Mouse (Mus musculus): ENCODE data around the gene Setd5. TPM values are rescaled to one million over a fixed set of nuclear protein-coding genes. Genes with fewer than 3 reads are reported as not detected.

The Setd5 gene
- polyA plus RNA-seq, 1 experiment from 2014 or later: 45.4 TPM

DNA sequence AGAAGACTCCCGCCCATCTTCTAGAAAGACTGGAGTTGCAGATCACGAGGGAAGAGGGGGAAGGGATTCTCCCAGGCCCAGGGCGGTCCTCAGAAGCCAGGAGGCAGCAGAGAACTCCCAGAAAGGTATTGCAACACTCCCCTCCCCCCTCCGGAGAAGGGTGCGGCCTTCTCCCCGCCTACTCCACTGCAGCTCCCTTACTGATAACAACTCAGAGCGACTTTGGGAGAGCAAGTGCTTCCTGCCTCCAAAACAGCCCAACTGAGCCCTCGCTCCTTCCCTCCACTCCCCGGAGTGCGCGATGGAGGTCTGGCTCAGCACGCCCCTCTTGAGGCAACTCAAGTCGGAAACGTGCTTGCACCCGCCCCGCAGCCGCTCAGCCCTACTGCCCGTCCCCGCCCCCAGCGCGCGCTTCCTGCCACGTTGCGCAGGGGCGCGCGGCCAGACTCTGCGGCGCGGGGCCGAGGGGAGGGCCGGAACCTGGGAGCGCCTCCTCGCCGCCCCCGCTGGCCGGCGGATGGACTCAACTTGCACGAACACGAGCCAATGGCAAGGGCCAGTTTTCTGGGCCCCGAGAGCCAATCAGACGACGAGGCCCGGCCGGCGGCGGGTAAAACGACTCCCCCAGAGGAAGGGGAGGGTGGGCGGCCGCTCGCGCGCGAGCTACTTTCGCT, 1.0 kb upstream of the Setd5 start:
- WGBS: 1% methylated on average over 40 of the region's 55 CpGs
- Histone ChIP-seq H3K27me3 (replicated peaks; ENCODE audit: control insufficient read depth, insufficient read depth, low read length) (no peaks in the 10 kb centered on the region), H3K4me3 (ENCODE audit: low read length) (peak overlapping the region; percentile 89), H3K9me3 (ENCODE audit: control insufficient read depth, low read length) (no peaks in the 10 kb centered on the region), H3K4me1 (ENCODE audit: control insufficient read depth, insufficient read depth, low read depth, low read length) (peaks cover 27% of the 10 kb centered on the region), H3K4me2 (ENCODE audit: low read length) (peak overlapping the region; percentile 90), H3K36me3 (ENCODE audit: control insufficient read depth, insufficient read depth, low read length) (no peaks in the 10 kb centered on the region), H3K9ac (ENCODE audit: low read depth, low read length) (peak overlapping the region; percentile 70), H3K27ac (ENCODE audit: low read depth, low read length) (peak overlapping the region; percentile 93)
- peak; percentile 91 for ATAC-seq

GRCm38 (mm10) chr6:113077569-113078030, 435 bp downstream of the Setd5 start:
- H3K27me3 ChIP-seq (replicated peaks; ENCODE audit: control insufficient read depth, insufficient read depth, low read length): no peaks in the 10 kb centered on the region
- no peaks in the 10 kb centered on the region for H3K9me3 ChIP-seq (ENCODE audit: control insufficient read depth, low read length)
- ATAC-seq: no peak; the same call in 1 of the 2 replicates
- whole genome bisulfite sequencing: under 1% methylated on average over 27 of the region's 28 CpGs
- H3K27ac ChIP-seq (ENCODE audit: low read depth, low read length): peak overlapping the region; percentile 100
- peaks cover 35% of the 10 kb centered on the region for H3K4me1 ChIP-seq (ENCODE audit: control insufficient read depth, insufficient read depth, low read depth, low read length)
- peak overlapping the region; percentile 99 for H3K9ac ChIP-seq (ENCODE audit: low read depth, low read length)
- H3K4me2 ChIP-seq (ENCODE audit: low read length): peak overlapping the region; percentile 72
- no peaks in the 10 kb centered on the region for H3K36me3 ChIP-seq (ENCODE audit: control insufficient read depth, insufficient read depth, low read length)
- H3K4me3 ChIP-seq (ENCODE audit: low read length): peak overlapping the region; percentile 89

GRCm38 (mm10) chr6:113078031-113078721, 1.0 kb downstream of the Setd5 start:
- 0% methylated on average over 18 of the region's 18 CpGs for WGBS
- Histone ChIP-seq H3K9me3 (ENCODE audit: control insufficient read depth, low read length) (no peaks in the 10 kb centered on the region), H3K36me3 (ENCODE audit: control insufficient read depth, insufficient read depth, low read length) (no peaks in the 10 kb centered on the region), H3K27me3 (replicated peaks; ENCODE audit: control insufficient read depth, insufficient read depth, low read length) (no peaks in the 10 kb centered on the region), H3K27ac (ENCODE audit: low read depth, low read length) (peak overlapping the region; percentile 100), H3K9ac (ENCODE audit: low read depth, low read length) (peak overlapping the region; percentile 99), H3K4me3 (ENCODE audit: low read length) (peak overlapping the region; percentile 89), H3K4me2 (ENCODE audit: low read length) (peak overlapping the region; percentile 72), H3K4me1 (ENCODE audit: control insufficient read depth, insufficient read depth, low read depth, low read length) (peaks cover 35% of the 10 kb centered on the region)
- no peak for ATAC-seq

DNA sequence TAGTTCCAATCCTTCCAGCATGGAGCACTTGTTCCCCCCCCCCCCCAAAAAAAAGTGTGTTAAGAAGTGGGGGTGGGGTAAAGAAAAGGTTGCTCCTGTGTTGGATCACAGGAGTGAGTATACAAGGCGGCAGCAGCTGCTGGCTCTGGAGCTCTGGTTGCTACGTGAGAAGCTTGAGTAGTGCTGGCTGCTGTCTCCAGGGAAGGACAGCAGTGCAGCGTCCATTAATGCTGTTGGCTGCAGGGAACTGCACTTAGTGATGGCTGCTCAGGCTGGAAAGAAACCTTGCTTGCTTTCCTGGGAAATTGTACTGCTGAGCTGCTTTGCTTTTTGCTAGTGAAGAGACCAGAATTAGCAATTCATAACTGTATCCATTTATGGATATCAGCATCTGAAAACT, 2.3 kb downstream of the Setd5 start:
- ATAC-seq: no peak
- H3K4me2 ChIP-seq (ENCODE audit: low read length): peak overlapping the region; percentile 72
- peak overlapping the region; percentile 51 for H3K9ac ChIP-seq (ENCODE audit: low read depth, low read length)
- 2% methylated on average over 3 of the region's 3 CpGs for WGBS
- no peaks in the 10 kb centered on the region for H3K36me3 ChIP-seq (ENCODE audit: control insufficient read depth, insufficient read depth, low read length)
- H3K27me3 ChIP-seq (replicated peaks; ENCODE audit: control insufficient read depth, insufficient read depth, low read length): no peaks in the 10 kb centered on the region
- peaks cover 35% of the 10 kb centered on the region for H3K4me1 ChIP-seq (ENCODE audit: control insufficient read depth, insufficient read depth, low read depth, low read length)
- H3K9me3 ChIP-seq (ENCODE audit: control insufficient read depth, low read length): no peaks in the 10 kb centered on the region
- peak overlapping the region; percentile 89 for H3K4me3 ChIP-seq (ENCODE audit: low read length)
- H3K27ac ChIP-seq (ENCODE audit: low read depth, low read length): no peak overlapping the region; the same call in 1 of the 2 replicates

DNA sequence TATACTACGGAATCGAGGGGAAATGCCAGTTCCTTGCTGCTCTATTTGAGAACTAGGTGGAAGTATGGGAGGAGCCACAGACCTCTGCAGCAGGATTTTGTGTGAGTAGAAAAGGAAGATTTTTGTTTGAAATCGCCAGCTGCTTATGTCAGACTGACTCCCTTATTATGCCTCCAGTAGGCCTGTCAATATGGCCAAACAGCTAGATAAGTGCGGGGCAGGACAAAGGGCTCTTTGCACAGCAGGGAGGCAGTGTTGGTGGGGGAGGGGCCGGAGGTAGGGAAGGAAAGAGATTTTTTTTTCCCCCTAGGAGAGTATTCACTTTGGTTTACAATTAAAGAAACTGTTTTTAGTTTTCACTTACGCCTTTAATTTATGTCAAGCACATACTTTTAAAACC, 5.1 kb downstream of the Setd5 start:
- 0 out of 2 replicates have a peak overlapping the region, but pooled peaks have one; percentile 8 for H3K4me2 ChIP-seq (ENCODE audit: low read length)
- no peak overlapping the region for H3K4me3 ChIP-seq (ENCODE audit: low read length)
- H3K9ac ChIP-seq (ENCODE audit: low read depth, low read length): no peak overlapping the region
- H3K27me3 ChIP-seq (replicated peaks; ENCODE audit: control insufficient read depth, insufficient read depth, low read length): no peaks in the 10 kb centered on the region
- no peaks in the 10 kb centered on the region for H3K9me3 ChIP-seq (ENCODE audit: control insufficient read depth, low read length)
- no peak overlapping the region for H3K27ac ChIP-seq (ENCODE audit: low read depth, low read length)
- 18% methylated on average over 6 of the region's 6 CpGs for WGBS
- no peak for ATAC-seq
- peaks cover 24% of the 10 kb centered on the region for H3K4me1 ChIP-seq (ENCODE audit: control insufficient read depth, insufficient read depth, low read depth, low read length)
- H3K36me3 ChIP-seq (ENCODE audit: control insufficient read depth, insufficient read depth, low read length): no peaks in the 10 kb centered on the region

GRCm38 (mm10) chr6:113084590-113084989, 7.4 kb downstream of the Setd5 start:
- H3K27ac ChIP-seq (ENCODE audit: low read depth, low read length): no peak overlapping the region
- H3K9ac ChIP-seq (ENCODE audit: low read depth, low read length): no peak overlapping the region
- 56% methylated on average over 4 of the region's 4 CpGs for WGBS
- no peaks in the 10 kb centered on the region for H3K9me3 ChIP-seq (ENCODE audit: control insufficient read depth, low read length)
- peaks cover 12% of the 10 kb centered on the region for H3K4me1 ChIP-seq (ENCODE audit: control insufficient read depth, insufficient read depth, low read depth, low read length)
- H3K27me3 ChIP-seq (replicated peaks; ENCODE audit: control insufficient read depth, insufficient read depth, low read length): no peaks in the 10 kb centered on the region
- no peaks in the 10 kb centered on the region for H3K36me3 ChIP-seq (ENCODE audit: control insufficient read depth, insufficient read depth, low read length)
- ATAC-seq: no peak
- H3K4me3 ChIP-seq (ENCODE audit: low read length): no peak overlapping the region
- no peak overlapping the region for H3K4me2 ChIP-seq (ENCODE audit: low read length)

- ATAC-seq: no peak
- H3K4me3 ChIP-seq (ENCODE audit: low read length): no peak overlapping the region
These were observed 16.0 kb downstream of the Setd5 start for GRCm38 (mm10) chr6:113093206-113093605.

DNA sequence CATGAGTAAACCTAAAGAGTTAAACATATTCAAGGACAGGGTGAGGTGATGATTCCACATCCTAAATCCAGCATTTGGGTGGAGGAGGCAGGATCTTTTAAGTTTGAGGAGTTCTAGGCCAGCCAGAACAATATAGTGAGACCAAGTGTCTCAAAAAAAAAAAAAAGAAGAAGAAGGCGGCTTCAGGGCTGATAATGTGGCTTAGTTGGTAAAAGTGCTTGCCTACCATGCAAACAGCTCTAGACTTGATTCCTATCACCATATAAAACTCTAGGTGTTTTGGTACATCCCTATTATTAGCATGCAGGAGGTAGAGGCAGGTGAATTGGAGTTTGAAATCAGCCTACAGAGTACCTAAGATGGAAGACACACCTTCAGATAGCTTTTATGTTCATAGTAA, 18.4 kb downstream of the Setd5 start:
- Histone ChIP-seq H3K9ac (ENCODE audit: low read depth, low read length) (no peak overlapping the region), H3K4me3 (ENCODE audit: low read length) (no peak overlapping the region), H3K4me1 (ENCODE audit: control insufficient read depth, insufficient read depth, low read depth, low read length) (peaks cover 2% of the 10 kb centered on the region), H3K36me3 (ENCODE audit: control insufficient read depth, insufficient read depth, low read length) (no peaks in the 10 kb centered on the region), H3K9me3 (ENCODE audit: control insufficient read depth, low read length) (no peaks in the 10 kb centered on the region), H3K27ac (ENCODE audit: low read depth, low read length) (no peak overlapping the region), H3K27me3 (replicated peaks; ENCODE audit: control insufficient read depth, insufficient read depth, low read length) (no peaks in the 10 kb centered on the region), H3K4me2 (ENCODE audit: low read length) (no peak overlapping the region)
- ATAC-seq: no peak
- 89% methylated on average over 1 of the region's 1 CpGs for WGBS

More at GRCm38 (mm10) chr6:113093206-113093605, 16.0 kb downstream of the Setd5 start:
- H3K4me1 ChIP-seq (ENCODE audit: control insufficient read depth, insufficient read depth, low read depth, low read length): no peaks in the 10 kb centered on the region
- no peak overlapping the region for H3K27ac ChIP-seq (ENCODE audit: low read depth, low read length)
- no peaks in the 10 kb centered on the region for H3K9me3 ChIP-seq (ENCODE audit: control insufficient read depth, low read length)
- H3K36me3 ChIP-seq (ENCODE audit: control insufficient read depth, insufficient read depth, low read length): no peaks in the 10 kb centered on the region
- no peaks in the 10 kb centered on the region for H3K27me3 ChIP-seq (replicated peaks; ENCODE audit: control insufficient read depth, insufficient read depth, low read length)
- H3K9ac ChIP-seq (ENCODE audit: low read depth, low read length): no peak overlapping the region
- WGBS: 91% methylated on average over 3 of the region's 3 CpGs
- H3K4me2 ChIP-seq (ENCODE audit: low read length): no peak overlapping the region

GRCm38 (mm10) chr6:113097662-113098061, 20.5 kb downstream of the Setd5 start:
- no peak for ATAC-seq
- peaks cover 2% of the 10 kb centered on the region for H3K4me1 ChIP-seq (ENCODE audit: control insufficient read depth, insufficient read depth, low read depth, low read length)
- H3K9ac ChIP-seq (ENCODE audit: low read depth, low read length): no peak overlapping the region
- no peaks in the 10 kb centered on the region for H3K36me3 ChIP-seq (ENCODE audit: control insufficient read depth, insufficient read depth, low read length)
- H3K4me2 ChIP-seq (ENCODE audit: low read length): no peak overlapping the region
- H3K4me3 ChIP-seq (ENCODE audit: low read length): no peak overlapping the region
- H3K9me3 ChIP-seq (ENCODE audit: control insufficient read depth, low read length): no peaks in the 10 kb centered on the region
- no peak overlapping the region for H3K27ac ChIP-seq (ENCODE audit: low read depth, low read length)
- no peaks in the 10 kb centered on the region for H3K27me3 ChIP-seq (replicated peaks; ENCODE audit: control insufficient read depth, insufficient read depth, low read length)
- WGBS: 90% methylated on average over 5 of the region's 5 CpGs

Data from hindbrain, embryonic 16.5 days (tissue).